Mouse (Mus musculus) midbrain, embryonic 14.5 days (tissue): ENCODE measurements around the gene Slc7a6. TPM values are rescaled to one million over a fixed set of nuclear protein-coding genes. Genes with fewer than 3 reads are reported as not detected.

Experiments used
- ATAC-seq: fragments of 200-750 bp; cut with Nextera tagmentation; 2 replicates; pipeline ENCODE4 v1.8.0; 2017; ENCODE audit warnings: moderate number of reproducible peaks, moderate library complexity; ENCODE audit not compliant: low FRiP score, low TSS enrichment
- DNase-seq: peaks from one replicate; pipeline ENCODE4 v3.0.0-alpha.2; 2015
- H3K27ac ChIP-seq: fragments of 300-500 bp; sonication (generic); replicated peaks from 2 replicates; pipeline ENCODE4 v1.5.1; 2014; ENCODE audit warnings: mild to moderate bottlenecking, low read depth, low read length, moderate library complexity
- H3K27me3 ChIP-seq: fragments of 300-500 bp; sonication (generic); 2 replicates; pipeline ENCODE4 v1.6.1; 2014; ENCODE audit warnings: low read length, control low read depth, mixed read lengths; ENCODE audit not compliant: control insufficient read depth, insufficient read depth
- H3K36me3 ChIP-seq: fragments of 300-500 bp; sonication (generic); 2 replicates; pipeline ENCODE4 v1.6.1; 2014; ENCODE audit warnings: low read length, control low read depth; ENCODE audit not compliant: control insufficient read depth, insufficient read depth
- H3K4me1 ChIP-seq: fragments of 300-500 bp; sonication (generic); 2 replicates; pipeline ENCODE4 v1.6.1; 2014; ENCODE audit warnings: mild to moderate bottlenecking, antibody characterized with exemption, low read length, control low read depth; ENCODE audit not compliant: control insufficient read depth, insufficient read depth
- H3K4me2 ChIP-seq: fragments of 300-500 bp; sonication (generic); 2 replicates; pipeline ENCODE4 v1.6.1; 2014; ENCODE audit warnings: mild to moderate bottlenecking, low read length, moderate library complexity
- H3K4me3 ChIP-seq: fragments of 300-500 bp; sonication (generic); replicated peaks from 2 replicates; pipeline ENCODE4 v1.5.1; 2014; ENCODE audit warnings: low read depth, low read length
- H3K9ac ChIP-seq: fragments of 300-500 bp; sonication (generic); replicated peaks from 2 replicates; pipeline ENCODE4 v1.6.1; 2014; ENCODE audit warnings: mild to moderate bottlenecking, low read length, moderate library complexity
- H3K9me3 ChIP-seq: fragments of 300-500 bp; sonication (generic); 2 replicates; pipeline ENCODE4 v1.6.1; 2016; ENCODE audit warnings: low read length, control low read depth, mixed read lengths; ENCODE audit not compliant: control insufficient read depth
- WGBS: fragments of 180-500 bp; shearing (Covaris S2); extraction: QIAGEN DNeasy Blood & Tissue Kit; methylation state at CpG from one replicate; pipeline ENCODE4 v1.1.7; 2014; 5-methylcytosine and 5-hydroxymethylcytosine counted together
- polyA plus RNA-seq: library from polyadenylated mRNA; unstranded; fragments of >200 nt; fragmentation: Nextera tagmentation; extraction: Ambion mirVana; gene quantifications from 2 replicates; pipeline ENCODE4 v1.2.1, GENCODE M21; 2014

Slc7a6 gene
- polyA plus RNA-seq, 1 experiment from 2014 or later: 77.8 TPM

DNA sequence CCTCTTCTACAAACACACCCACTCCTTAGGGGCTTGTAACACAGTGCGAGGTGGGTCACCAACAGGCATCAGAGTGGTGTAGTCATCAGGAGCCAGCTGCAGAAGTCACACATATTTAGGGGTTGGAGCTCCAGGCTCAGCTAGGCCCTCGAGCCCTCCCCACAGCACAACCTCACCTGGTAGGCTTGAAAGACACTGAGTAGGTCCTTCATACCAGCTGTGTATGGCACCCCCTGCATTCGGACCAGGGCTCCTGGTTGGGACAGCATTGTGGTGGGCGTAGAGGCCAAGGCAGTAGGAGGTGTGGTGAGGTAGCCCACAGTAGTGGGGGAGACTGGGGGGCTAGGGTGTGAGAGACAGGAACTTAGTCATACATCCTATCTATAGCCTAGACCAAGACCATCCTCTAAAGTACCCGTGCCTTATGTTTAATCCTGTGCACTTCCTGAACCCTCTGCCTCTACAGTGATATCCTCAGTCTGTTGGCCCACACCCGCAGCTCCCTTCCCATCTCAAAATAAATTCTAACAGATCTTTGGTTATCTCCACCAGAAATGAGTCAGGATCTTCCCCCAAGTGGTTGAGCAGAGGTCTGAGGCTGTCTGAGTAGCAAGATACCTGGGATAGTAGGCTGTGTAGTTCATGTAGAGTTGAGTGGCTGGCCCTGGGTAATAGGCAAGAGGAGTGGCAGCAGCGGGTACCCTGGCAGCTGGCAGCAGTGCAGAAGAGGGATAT lies 37.0 kb upstream of the Slc7a6 start:
- no peak overlapping the region for H3K9ac ChIP-seq
- H3K4me3 ChIP-seq: no peak overlapping the region
- no peak overlapping the region for H3K4me2 ChIP-seq
- peaks cover 31% of the 10 kb centered on the region for H3K27me3 ChIP-seq
- DNase-seq (no peak), ATAC-seq (no peak)
- H3K9me3 ChIP-seq: no peaks in the 10 kb centered on the region
- peaks cover 37% of the 10 kb centered on the region for H3K36me3 ChIP-seq
- H3K27ac ChIP-seq: no peak overlapping the region
- 95% methylated on average over 7 of the region's 7 CpGs for WGBS
- H3K4me1 ChIP-seq: peaks cover 11% of the 10 kb centered on the region

DNA sequence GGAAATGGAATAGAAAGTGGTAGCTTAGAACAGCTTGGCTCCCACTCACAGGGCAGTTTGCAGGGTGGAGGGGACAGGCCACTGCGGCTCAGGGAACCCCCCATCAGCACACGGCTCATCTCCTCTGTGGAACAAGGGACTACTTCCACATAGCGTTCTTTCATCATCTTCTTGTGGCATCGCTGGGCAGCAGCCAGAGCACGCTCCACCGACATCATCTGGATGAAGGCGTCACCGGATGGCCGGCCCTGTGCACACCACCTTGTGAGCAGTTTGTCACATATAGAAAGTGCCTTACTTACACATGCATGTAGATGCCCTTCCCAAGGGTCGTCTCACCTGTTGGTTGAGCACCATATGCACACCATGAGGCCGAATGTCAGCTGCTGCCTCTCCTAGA lies 36.3 kb upstream of the Slc7a6 start:
- 93% methylated on average over 11 of the region's 11 CpGs for WGBS
- Histone ChIP-seq H3K4me3 (no peak overlapping the region), H3K27me3 (peaks cover 38% of the 10 kb centered on the region), H3K27ac (no peak overlapping the region), H3K9me3 (no peaks in the 10 kb centered on the region), H3K4me1 (peaks cover 17% of the 10 kb centered on the region), H3K9ac (no peak overlapping the region), H3K36me3 (peaks cover 35% of the 10 kb centered on the region), H3K4me2 (no peak overlapping the region)
- DNase-seq: no peak
- no peak for ATAC-seq

DNA sequence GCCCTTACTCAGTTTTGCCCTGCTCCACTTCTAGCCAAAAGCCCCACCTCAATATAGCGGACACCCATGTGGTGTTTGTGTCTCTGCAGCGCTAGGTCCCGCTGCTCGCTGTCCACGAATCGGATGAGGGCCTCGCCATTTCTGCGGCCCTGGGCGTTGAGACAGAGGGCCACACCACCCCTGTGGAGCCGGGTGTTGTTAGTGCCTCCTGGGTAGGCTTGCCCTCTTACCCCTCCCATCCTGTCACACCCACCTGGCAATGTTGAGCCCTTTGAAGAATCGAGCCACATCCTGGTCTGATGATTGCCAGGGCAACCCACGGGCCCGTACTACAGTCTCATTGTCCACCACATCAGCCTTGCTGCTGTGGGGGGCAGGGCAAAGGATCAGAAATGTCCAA lies 35.1 kb upstream of the Slc7a6 start:
- no peak overlapping the region for H3K9ac ChIP-seq

DNA sequence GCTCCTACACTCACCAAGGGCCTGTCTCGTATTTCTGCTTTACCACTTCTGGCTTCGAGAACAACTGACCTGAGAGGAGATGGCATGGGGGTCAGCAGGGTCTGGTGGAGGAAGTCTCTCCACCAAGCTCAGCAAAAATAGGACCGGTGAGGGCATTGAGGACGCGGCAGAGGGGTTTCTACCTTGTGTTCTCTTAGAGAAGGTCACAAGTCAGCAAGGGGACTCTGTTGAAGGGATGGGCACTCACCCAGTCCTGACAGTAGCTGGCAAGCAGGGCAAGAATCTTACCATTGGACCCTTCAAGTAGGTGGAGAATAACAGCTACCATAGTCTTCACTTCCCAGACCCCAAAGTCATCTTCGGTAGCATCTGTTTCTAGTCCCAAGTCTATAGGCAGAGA lies 34.7 kb upstream of the Slc7a6 start:
- Histone ChIP-seq H3K4me2 (no peak overlapping the region), H3K4me1 (peaks cover 22% of the 10 kb centered on the region), H3K27ac (no peak overlapping the region), H3K4me3 (no peak overlapping the region), H3K36me3 (peaks cover 20% of the 10 kb centered on the region), H3K9ac (no peak overlapping the region), H3K27me3 (peaks cover 54% of the 10 kb centered on the region), H3K9me3 (no peaks in the 10 kb centered on the region)
- no peak for ATAC-seq
- DNase-seq: no peak
- WGBS: 74% methylated on average over 6 of the region's 6 CpGs

More for the DNA sequence above, 35.1 kb upstream of the Slc7a6 start:
- 75% methylated on average over 13 of the region's 13 CpGs for WGBS
- Histone ChIP-seq H3K4me3 (no peak overlapping the region), H3K4me2 (no peak overlapping the region), H3K36me3 (peaks cover 24% of the 10 kb centered on the region), H3K4me1 (peaks cover 22% of the 10 kb centered on the region), H3K27ac (no peak overlapping the region), H3K27me3 (peaks cover 50% of the 10 kb centered on the region), H3K9me3 (no peaks in the 10 kb centered on the region)
- ATAC-seq: no peak
- no peak for DNase-seq

DNA sequence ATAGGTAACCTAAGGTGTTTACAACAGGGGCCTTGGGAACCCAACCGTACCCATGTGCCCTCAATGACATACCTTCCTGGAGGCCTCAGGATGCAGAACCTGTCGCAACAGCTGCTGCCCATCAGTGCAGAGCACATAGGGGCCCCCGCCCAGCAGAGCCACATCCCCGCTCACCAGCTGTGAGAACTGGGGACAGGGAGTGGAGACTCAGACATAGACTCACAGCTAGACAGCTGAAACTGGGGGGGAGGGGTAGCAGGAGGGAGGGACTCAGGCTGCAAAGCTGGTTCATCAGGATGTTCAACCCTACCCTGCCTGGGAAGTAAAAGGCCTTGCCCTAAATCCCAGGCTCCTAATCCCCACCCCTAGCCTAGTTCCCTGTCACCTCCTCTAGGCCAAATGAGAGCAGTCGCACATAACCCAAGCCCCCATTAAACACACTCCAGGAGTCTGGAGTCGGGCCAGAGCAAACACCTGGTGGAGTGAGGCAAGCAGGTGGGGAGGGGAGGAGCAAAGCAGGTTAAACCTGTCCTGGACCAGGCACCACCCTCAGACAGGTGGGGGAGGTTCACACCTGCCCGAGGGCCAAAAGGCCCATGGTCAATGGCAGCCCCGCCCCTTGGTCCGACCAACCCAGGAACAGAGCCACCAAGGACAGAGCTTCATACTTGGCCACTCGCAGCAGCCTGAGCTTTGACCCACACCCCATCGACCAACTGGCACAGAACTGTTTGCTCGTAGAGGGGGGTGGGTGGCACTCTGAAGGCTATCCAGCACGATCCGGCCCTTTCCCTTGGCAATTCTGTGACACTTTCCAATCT lies 33.7 kb upstream of the Slc7a6 start:
- ATAC-seq: no peak
- H3K9ac ChIP-seq: no peak overlapping the region
- H3K4me2 ChIP-seq: no peak overlapping the region
- H3K9me3 ChIP-seq: no peaks in the 10 kb centered on the region
- peaks cover 22% of the 10 kb centered on the region for H3K4me1 ChIP-seq
- H3K27me3 ChIP-seq: peaks cover 64% of the 10 kb centered on the region
- no peak overlapping the region for H3K27ac ChIP-seq
- no peak for DNase-seq
- WGBS: 25% methylated on average over 14 of the region's 14 CpGs
- no peak overlapping the region for H3K4me3 ChIP-seq
- H3K36me3 ChIP-seq: peaks cover 13% of the 10 kb centered on the region

DNA sequence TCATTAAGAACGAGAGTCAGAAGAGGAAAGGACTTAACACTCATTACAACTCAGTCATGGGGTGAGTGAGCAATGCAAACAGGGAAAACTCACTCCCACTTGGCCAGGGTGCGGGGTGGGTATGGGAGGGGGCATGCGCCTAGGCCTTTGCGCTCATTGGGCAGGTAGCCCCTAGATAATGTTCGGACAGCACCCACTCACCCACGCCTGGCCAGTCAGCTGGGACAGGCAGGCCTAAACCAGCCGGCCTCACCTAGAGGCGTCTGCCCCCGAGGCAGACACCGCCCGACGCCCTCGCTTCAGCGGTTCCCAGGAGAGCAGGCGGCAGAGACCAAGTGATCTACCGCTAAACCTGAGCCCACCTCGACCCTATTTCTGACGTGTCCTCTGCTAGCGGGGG lies 33.0 kb upstream of the Slc7a6 start:
- Histone ChIP-seq H3K4me2 (peak overlapping the region; percentile 78; the same call in 1 of the 2 replicates), H3K27me3 (peaks cover 69% of the 10 kb centered on the region), H3K27ac (no peak overlapping the region), H3K9me3 (no peaks in the 10 kb centered on the region), H3K4me3 (peak overlapping the region; percentile 45; the same call in 1 of the 2 replicates), H3K9ac (no peak overlapping the region), H3K36me3 (peaks cover 9% of the 10 kb centered on the region; the same call in 1 of the 2 replicates), H3K4me1 (peaks cover 22% of the 10 kb centered on the region)
- ATAC-seq (no peak), DNase-seq (peak; percentile 7)
- WGBS: 8% methylated on average over 19 of the region's 19 CpGs

DNA sequence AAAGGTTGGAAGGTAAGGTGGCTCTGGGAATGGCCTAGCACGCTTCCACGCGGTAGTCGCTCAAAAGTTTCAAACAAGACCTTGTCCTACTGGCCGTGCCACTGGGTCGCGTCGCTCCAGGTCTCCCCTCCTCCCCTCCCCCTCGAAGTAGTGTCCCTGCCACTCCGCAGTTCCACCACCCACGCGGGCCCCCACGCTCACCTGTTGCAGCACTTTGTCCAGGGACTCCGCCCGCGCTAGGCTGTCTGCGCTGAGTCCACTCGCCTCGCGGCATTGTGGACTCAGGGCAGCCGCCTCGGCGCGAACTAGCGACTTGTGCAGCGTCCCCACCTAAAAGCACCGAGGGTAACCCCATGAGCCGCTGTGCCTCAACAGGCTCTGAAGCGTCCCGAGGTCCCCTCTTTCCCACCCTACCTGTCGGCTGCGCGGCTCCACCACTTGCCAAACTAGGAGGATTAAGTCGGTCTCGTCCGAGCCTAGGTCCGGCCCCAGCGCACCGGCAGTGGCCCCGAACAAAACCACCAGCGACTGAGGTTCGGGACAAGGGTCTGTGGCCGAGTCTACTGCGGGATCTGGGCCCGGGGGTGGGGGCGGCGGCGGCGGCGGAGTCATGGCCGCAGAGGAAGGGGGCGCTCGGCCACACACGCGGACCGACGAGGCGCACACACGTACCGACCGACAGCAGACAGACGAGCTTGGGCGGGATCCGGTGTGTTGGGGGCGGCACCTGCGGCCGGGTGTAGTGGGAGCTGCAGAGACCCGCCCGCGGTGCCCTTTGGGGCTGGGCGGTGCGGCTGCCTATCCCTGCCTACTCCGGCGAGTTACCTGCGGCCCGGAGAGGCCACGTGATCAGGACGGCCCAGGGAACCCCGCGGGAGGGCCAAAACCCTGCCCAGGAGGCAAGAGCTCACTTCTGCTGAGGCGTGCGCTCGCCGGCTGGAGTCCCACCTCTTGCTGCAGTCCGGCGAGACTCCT lies 32.2 kb upstream of the Slc7a6 start, which contains the start of gene Esrp2:
Esrp2 (minus strand) TSS at position 819 of the 975 bp plus-strand sequence.
- DNase-seq (peak; percentile 29), ATAC-seq (no peak)
- peak within 1 kb of the TSS; percentile 45 for H3K4me3 ChIP-seq
- H3K9ac ChIP-seq: peak within 1 kb of the TSS; percentile 39
- H3K27ac ChIP-seq: no peak within 1 kb of the TSS
- H3K9me3 ChIP-seq: no peaks in the 10 kb centered on the region
- peaks cover 9% of the 10 kb centered on the region; the same call in 1 of the 2 replicates for H3K36me3 ChIP-seq
- H3K4me1 ChIP-seq: peaks cover 22% of the 10 kb centered on the region
- peaks cover 69% of the 10 kb centered on the region for H3K27me3 ChIP-seq
- peak within 1 kb of the TSS; percentile 78 for H3K4me2 ChIP-seq
- under 1% methylated on average over 86 of the region's 86 CpGs for WGBS
